Mouse (Mus musculus) thymus, postnatal 0 days (tissue): Measurements from ENCODE around the gene Dip2c. TPM values are rescaled to one million over a fixed set of nuclear protein-coding genes. Genes with fewer than 3 reads are reported as not detected.

Experiments used
- DNase-seq: peaks from one replicate; pipeline ENCODE4 v3.0.0-alpha.2; 2015; ENCODE audit warnings: low spot score
- polyA plus RNA-seq: library from polyadenylated mRNA; unstranded; fragments of >200 nt; fragmentation: Nextera tagmentation; extraction: Ambion mirVana; gene quantifications from 2 replicates; pipeline ENCODE4 v1.2.1, GENCODE M21; 2015

Gene Dip2c
- polyA plus RNA-seq, 1 experiment from 2014 or later, result 2.0 TPM

GRCm38 (mm10) chr13:9715224-9715623 is 438.9 kb downstream of the Dip2c start:
- no peak for DNase-seq

Other genes with a start within 250 kb of the Dip2c start
- 31.1 and 33.2 TPM in 2 replicates for gene Larp4b, start 182.6 kb upstream of the Dip2c start, polyA plus RNA-seq